Mouse (Mus musculus): ENCODE results near the gene Lemd2. TPM values are rescaled to one million over a fixed set of nuclear protein-coding genes. Genes with fewer than 3 reads are reported as not detected.
A peak's percentile ranks its signal among the peaks of the same experiment; 100 is the strongest.

Lemd2 gene
- polyA plus RNA-seq, 1 experiment from 2014 or later, result 15.7 TPM

- DNase-seq (ENCODE audit: low spot score) (no peak), ATAC-seq (replicated peaks; ENCODE audit: low FRiP score, low TSS enrichment, low read depth) (no peak)
- 63% methylated on average over 6 of the region's 6 CpGs for WGBS
- no peaks in the 10 kb centered on the region for H3K36me3 ChIP-seq (ENCODE audit: control insufficient read depth, insufficient read depth, low read length)
- no peaks in the 10 kb centered on the region for H3K27me3 ChIP-seq (replicated peaks; ENCODE audit: control insufficient read depth, insufficient read depth, low read length)
- no peaks in the 10 kb centered on the region for H3K9me3 ChIP-seq (ENCODE audit: control insufficient read depth, low read length)
- H3K4me1 ChIP-seq (replicated peaks; ENCODE audit: control insufficient read depth, insufficient read depth, low read length), result no peaks in the 10 kb centered on the region
- H3K27ac ChIP-seq (ENCODE audit: low read depth), result no peak overlapping the region
- H3K9ac ChIP-seq (ENCODE audit: low read length), result no peak overlapping the region
- no peak overlapping the region for H3K4me3 ChIP-seq (ENCODE audit: low read depth, low read length)
- no peak overlapping the region for H3K4me2 ChIP-seq (ENCODE audit: low read length)
These were observed 14.6 kb upstream of the Lemd2 start for GRCm38 (mm10) chr17:27218916-27219315.

GRCm38 (mm10) chr17:27218364-27218763, 14.1 kb upstream of the Lemd2 start:
- H3K4me1 ChIP-seq (replicated peaks; ENCODE audit: control insufficient read depth, insufficient read depth, low read length), result no peaks in the 10 kb centered on the region
- no peaks in the 10 kb centered on the region for H3K27me3 ChIP-seq (replicated peaks; ENCODE audit: control insufficient read depth, insufficient read depth, low read length)
- H3K4me3 ChIP-seq (ENCODE audit: low read depth, low read length), result no peak overlapping the region
- no peaks in the 10 kb centered on the region for H3K36me3 ChIP-seq (ENCODE audit: control insufficient read depth, insufficient read depth, low read length)
- ATAC-seq (replicated peaks; ENCODE audit: low FRiP score, low TSS enrichment, low read depth) (no peak), DNase-seq (ENCODE audit: low spot score) (no peak)
- H3K9ac ChIP-seq (ENCODE audit: low read length), result no peak overlapping the region
- H3K27ac ChIP-seq (ENCODE audit: low read depth), result no peak overlapping the region
- no peaks in the 10 kb centered on the region for H3K9me3 ChIP-seq (ENCODE audit: control insufficient read depth, low read length)
- WGBS, result 68% methylated on average over 4 of the region's 8 CpGs
- H3K4me2 ChIP-seq (ENCODE audit: low read length), result no peak overlapping the region

GRCm38 (mm10) chr17:27212768-27213525, 8.7 kb upstream of the Lemd2 start:
- Histone ChIP-seq H3K27ac (ENCODE audit: low read depth) (no peak overlapping the region), H3K4me3 (ENCODE audit: low read depth, low read length) (no peak overlapping the region), H3K9ac (ENCODE audit: low read length) (no peak overlapping the region), H3K9me3 (ENCODE audit: control insufficient read depth, low read length) (0 out of 2 replicates have a peak, but pooled peaks cover 2% of the 10 kb centered on the region), H3K27me3 (replicated peaks; ENCODE audit: control insufficient read depth, insufficient read depth, low read length) (no peaks in the 10 kb centered on the region), H3K4me1 (replicated peaks; ENCODE audit: control insufficient read depth, insufficient read depth, low read length) (no peaks in the 10 kb centered on the region), H3K4me2 (ENCODE audit: low read length) (no peak overlapping the region; the same call in 1 of the 2 replicates), H3K36me3 (ENCODE audit: control insufficient read depth, insufficient read depth, low read length) (no peaks in the 10 kb centered on the region)
- WGBS, result 14% methylated on average over 11 of the region's 11 CpGs
- DNase-seq (ENCODE audit: low spot score), result peak; percentile 75
- ATAC-seq (replicated peaks; ENCODE audit: low FRiP score, low TSS enrichment, low read depth), result peak; percentile 73; the same call in 1 of the 2 replicates

- no peaks in the 10 kb centered on the region for H3K27me3 ChIP-seq (replicated peaks; ENCODE audit: control insufficient read depth, insufficient read depth, low read length)
- H3K9ac ChIP-seq (ENCODE audit: low read length), result no peak overlapping the region
- 26% methylated on average over 6 of the region's 6 CpGs for WGBS
- no peaks in the 10 kb centered on the region for H3K36me3 ChIP-seq (ENCODE audit: control insufficient read depth, insufficient read depth, low read length)
- H3K4me3 ChIP-seq (ENCODE audit: low read depth, low read length), result no peak overlapping the region
- ATAC-seq (replicated peaks; ENCODE audit: low FRiP score, low TSS enrichment, low read depth) (no peak), DNase-seq (ENCODE audit: low spot score) (no peak)
- no peak overlapping the region for H3K4me2 ChIP-seq (ENCODE audit: low read length)
- H3K9me3 ChIP-seq (ENCODE audit: control insufficient read depth, low read length), result 0 out of 2 replicates have a peak, but pooled peaks cover 2% of the 10 kb centered on the region
- no peak overlapping the region for H3K27ac ChIP-seq (ENCODE audit: low read depth)
- H3K4me1 ChIP-seq (replicated peaks; ENCODE audit: control insufficient read depth, insufficient read depth, low read length), result peaks cover 8% of the 10 kb centered on the region
These were observed 7.7 kb upstream of the Lemd2 start for GRCm38 (mm10) chr17:27212006-27212405.

- peaks cover 26% of the 10 kb centered on the region for H3K4me1 ChIP-seq (replicated peaks; ENCODE audit: control insufficient read depth, insufficient read depth, low read length)
- WGBS, result 16% methylated on average over 11 of the region's 11 CpGs
- no peak for ATAC-seq (replicated peaks; ENCODE audit: low FRiP score, low TSS enrichment, low read depth)
- DNase-seq (ENCODE audit: low spot score), result peak; percentile 64
- H3K9me3 ChIP-seq (ENCODE audit: control insufficient read depth, low read length), result 0 out of 2 replicates have a peak, but pooled peaks cover 2% of the 10 kb centered on the region
- H3K27me3 ChIP-seq (replicated peaks; ENCODE audit: control insufficient read depth, insufficient read depth, low read length), result no peaks in the 10 kb centered on the region
- H3K4me2 ChIP-seq (ENCODE audit: low read length), result peak overlapping the region; percentile 15; the same call in 1 of the 2 replicates
- no peak overlapping the region for H3K4me3 ChIP-seq (ENCODE audit: low read depth, low read length)
- no peak overlapping the region for H3K9ac ChIP-seq (ENCODE audit: low read length)
- H3K27ac ChIP-seq (ENCODE audit: low read depth), result no peak overlapping the region
- H3K36me3 ChIP-seq (ENCODE audit: control insufficient read depth, insufficient read depth, low read length), result no peaks in the 10 kb centered on the region
These were observed 2.9 kb upstream of the Lemd2 start for GRCm38 (mm10) chr17:27207113-27207707.

GRCm38 (mm10) chr17:27203358-27204074, 753 bp downstream of the Lemd2 start:
- peak overlapping the region; percentile 90 for H3K27ac ChIP-seq (ENCODE audit: low read depth)
- no peaks in the 10 kb centered on the region for H3K9me3 ChIP-seq (ENCODE audit: control insufficient read depth, low read length)
- H3K4me2 ChIP-seq (ENCODE audit: low read length), result peak overlapping the region; percentile 86
- H3K9ac ChIP-seq (ENCODE audit: low read length), result peak overlapping the region; percentile 92
- H3K4me1 ChIP-seq (replicated peaks; ENCODE audit: control insufficient read depth, insufficient read depth, low read length), result peaks cover 37% of the 10 kb centered on the region
- DNase-seq (ENCODE audit: low spot score), result peak; percentile 75
- peaks cover 32% of the 10 kb centered on the region for H3K36me3 ChIP-seq (ENCODE audit: control insufficient read depth, insufficient read depth, low read length)
- peak; percentile 65 for ATAC-seq (replicated peaks; ENCODE audit: low FRiP score, low TSS enrichment, low read depth)
- peak overlapping the region; percentile 58 for H3K4me3 ChIP-seq (ENCODE audit: low read depth, low read length)
- under 1% methylated on average over 46 of the region's 74 CpGs for WGBS
- H3K27me3 ChIP-seq (replicated peaks; ENCODE audit: control insufficient read depth, insufficient read depth, low read length), result no peaks in the 10 kb centered on the region

- peak overlapping the region; percentile 92 for H3K9ac ChIP-seq (ENCODE audit: low read length)
- H3K36me3 ChIP-seq (ENCODE audit: control insufficient read depth, insufficient read depth, low read length), result peaks cover 38% of the 10 kb centered on the region
- no peaks in the 10 kb centered on the region for H3K9me3 ChIP-seq (ENCODE audit: control insufficient read depth, low read length)
- H3K27me3 ChIP-seq (replicated peaks; ENCODE audit: control insufficient read depth, insufficient read depth, low read length), result no peaks in the 10 kb centered on the region
- WGBS, result 50% methylated on average over 14 of the region's 14 CpGs
- peak overlapping the region; percentile 86 for H3K4me2 ChIP-seq (ENCODE audit: low read length)
- peak overlapping the region; percentile 90; the same call in 1 of the 2 replicates for H3K27ac ChIP-seq (ENCODE audit: low read depth)
- ATAC-seq (replicated peaks; ENCODE audit: low FRiP score, low TSS enrichment, low read depth) (no peak), DNase-seq (ENCODE audit: low spot score) (no peak)
- peak overlapping the region; percentile 58 for H3K4me3 ChIP-seq (ENCODE audit: low read depth, low read length)
- peaks cover 37% of the 10 kb centered on the region for H3K4me1 ChIP-seq (replicated peaks; ENCODE audit: control insufficient read depth, insufficient read depth, low read length)
These were observed 1.3 kb downstream of the Lemd2 start for GRCm38 (mm10) chr17:27202919-27203357.

GRCm38 (mm10) chr17:27201981-27202380, 2.3 kb downstream of the Lemd2 start:
- WGBS, result 88% methylated on average over 2 of the region's 2 CpGs
- peaks cover 28% of the 10 kb centered on the region for H3K4me1 ChIP-seq (replicated peaks; ENCODE audit: control insufficient read depth, insufficient read depth, low read length)
- no peak overlapping the region for H3K27ac ChIP-seq (ENCODE audit: low read depth)
- H3K9ac ChIP-seq (ENCODE audit: low read length), result no peak overlapping the region
- no peaks in the 10 kb centered on the region for H3K27me3 ChIP-seq (replicated peaks; ENCODE audit: control insufficient read depth, insufficient read depth, low read length)
- H3K36me3 ChIP-seq (ENCODE audit: control insufficient read depth, insufficient read depth, low read length), result peaks cover 45% of the 10 kb centered on the region
- H3K9me3 ChIP-seq (ENCODE audit: control insufficient read depth, low read length), result no peaks in the 10 kb centered on the region
- H3K4me3 ChIP-seq (ENCODE audit: low read depth, low read length), result no peak overlapping the region
- DNase-seq (ENCODE audit: low spot score) (no peak), ATAC-seq (replicated peaks; ENCODE audit: low FRiP score, low TSS enrichment, low read depth) (no peak)
- H3K4me2 ChIP-seq (ENCODE audit: low read length), result no peak overlapping the region

Data from intestine, embryonic 14.5 days (tissue).